Mouse (Mus musculus) bone marrow, adult 2 months (tissue): ENCODE measurements at regions not wholly inside any gene's neighbourhood (a gene's known extent, or its start where the extent isn't known, plus 50 kb on each side); places are given as distances from the start of the nearest gene placed in this dataset.

Experiments
- CTCF ChIP-seq: fragments of 200-500 bp; IDR thresholded peaks from 2 replicates; pipeline ENCODE4 v1.5.1; 2011; ENCODE audit warnings: low read length, control low read depth; ENCODE audit not compliant: control insufficient read depth, insufficient read depth
- POLR2A ChIP-seq: fragments of 200-500 bp; IDR thresholded peaks from 2 replicates; pipeline ENCODE4 v1.6.1; 2011; ENCODE audit warnings: low read depth, mild to moderate bottlenecking, control low read depth, low read length, borderline replicate concordance; ENCODE audit not compliant: control insufficient read depth

- no peak for TF ChIP-seq POLR2A
- TF ChIP-seq CTCF = no peak
These were observed 87.6 kb upstream of the 1700024P04Rik start for GRCm38 (mm10) chr13:99071821-99072414.
